Mouse (Mus musculus) myocyte (in vitro differentiated cells): ENCODE results near the gene Galnt6.

Experiments
- CEBPB ChIP-seq: IDR thresholded peaks from 2 replicates; pipeline ENCODE4 v1.6.1; 2011; ENCODE audit warnings: mild to moderate bottlenecking, moderate library complexity; ENCODE audit not compliant: poor library complexity, insufficient read depth, severe bottlenecking
- E2F4 ChIP-seq: IDR thresholded peaks from one replicate; pipeline ENCODE4 v1.6.1; 2011; ENCODE audit warnings: mild to moderate bottlenecking, control low read depth, moderate library complexity; ENCODE audit not compliant: insufficient read depth
- MAX ChIP-seq: IDR thresholded peaks from one replicate; pipeline ENCODE4 v1.6.1; 2011; ENCODE audit warnings: low read depth, mild to moderate bottlenecking, control low read depth
- MYOG ChIP-seq, 3 experiments: IDR thresholded peaks; one replicate each; pipeline ENCODE4 v1.6.1; 2011; ENCODE audit warnings: control low read depth in 2 of 3, low read depth in 2 of 3, mild to moderate bottlenecking in 2 of 3; ENCODE audit not compliant: insufficient read length in 2 of 3, control insufficient read depth in 1 of 3, insufficient read depth in 1 of 3
- POLR2A ChIP-seq: IDR thresholded peaks from one replicate; pipeline ENCODE4 v1.6.1; 2011; ENCODE audit warnings: low read depth, mild to moderate bottlenecking, control low read depth, moderate library complexity; ENCODE audit not compliant: insufficient read length
- TCF3 ChIP-seq: IDR thresholded peaks from one replicate; pipeline ENCODE4 v1.6.1; 2011; ENCODE audit warnings: low read depth, control low read depth; ENCODE audit not compliant: insufficient read length
- USF1 ChIP-seq: IDR thresholded peaks from one replicate; pipeline ENCODE4 v1.6.1; 2011; ENCODE audit warnings: low read depth, mild to moderate bottlenecking, control low read depth, moderate library complexity

GRCm38 (mm10) chr15:100701856-100702255 lies 27.3 kb downstream of the Galnt6 start:
- TF ChIP-seq MAX (no peak), MYOG (IDR thresholded peaks at IDR 0.05; ENCODE audit: control insufficient read depth in 1 of 3, insufficient read depth in 1 of 3, insufficient read length in 2 of 3, low read depth in 2 of 3) (no peak), TCF3 (no peak), POLR2A (no peak), CEBPB (no peak), USF1 (no peak), E2F4 (no peak)
